Mouse (Mus musculus): ENCODE measurements around the gene Dennd5b.
"Not testable (repeated sequence)": the region's sequence is repeated elsewhere in the genome, so short reads cannot be mapped to it uniquely, and the experiment has no call there.

The Dennd5b gene

GRCm38 (mm10) chr6:148946881-148947405 lies 154.5 kb downstream of the Dennd5b start:
- no peak for DNase-seq (ENCODE audit: low read depth)

GRCm38 (mm10) chr6:148946409-148946742 lies 155.1 kb downstream of the Dennd5b start, which contains the start of gene Sinhcaf:
Sinhcaf (minus strand) TSS chr6:148946467.
- DNase-seq (ENCODE audit: low read depth): peak; percentile 98

- DNase-seq (ENCODE audit: low read depth): no peak
Observed at GRCm38 (mm10) chr6:148945509-148946408, 155.7 kb downstream of the Dennd5b start.

GRCm38 (mm10) chr6:148944767-148945508 lies 156.5 kb downstream of the Dennd5b start:
- no peak for DNase-seq (ENCODE audit: low read depth)

- DNase-seq (ENCODE audit: low read depth): no peak
Observed at GRCm38 (mm10) chr6:148944344-148944766, 157.1 kb downstream of the Dennd5b start.

- DNase-seq (ENCODE audit: low read depth): no peak
Observed at GRCm38 (mm10) chr6:148943695-148944094, 157.8 kb downstream of the Dennd5b start.

GRCm38 (mm10) chr6:148942406-148942805 lies 159.1 kb downstream of the Dennd5b start:
- no peak for DNase-seq (ENCODE audit: low read depth)

GRCm38 (mm10) chr6:148941880-148942279 lies 159.6 kb downstream of the Dennd5b start:
- DNase-seq (ENCODE audit: low read depth): no peak

GRCm38 (mm10) chr6:148940383-148940782 lies 161.1 kb downstream of the Dennd5b start:
- DNase-seq (ENCODE audit: low read depth): not testable (repeated sequence)
